ENCODE assay signal across 8 mouse cellular contexts in genomic region chr17:27556315-27557011, GRCm38 (mm10). TPM values are rescaled to one million over a fixed set of nuclear protein-coding genes. Genes with fewer than 3 reads are reported as not detected.
A peak's percentile ranks its signal among the peaks of the same experiment; 100 is the strongest.
DNase-seq lines count a peak whose midpoint lies in the region; ATAC-seq and TF ChIP-seq lines count a peak whose summit lies in the region.

Hmga1 (plus strand) TSS chr17:27556497.

- peak within 1 kb of the TSS; percentile 84 for H3K9ac ChIP-seq in intestine, embryonic 15.5 days
- peak within 1 kb of the TSS; percentile 93 for H3K9ac ChIP-seq in limb, embryonic 11.5 days (ENCODE audit: low read length)
- H3K9ac ChIP-seq in midbrain, embryonic 13.5 days (replicated peaks) = peak within 1 kb of the TSS; percentile 86

- no peak for TF ChIP-seq CTCF in spleen, adult 2 months (IDR thresholded peaks at IDR 0.05; ENCODE audit: extremely low read depth, insufficient read depth, insufficient read length, insufficient replicate concordance)

- intact Hi-C loops in gastrocnemius, postnatal 36 days (cut with DNase I) = no loop called here

- H3K27me3 ChIP-seq in intestine, embryonic 15.5 days (replicated peaks) = no peaks in the 10 kb centered on the region
- no peaks in the 10 kb centered on the region for H3K27me3 ChIP-seq in limb, embryonic 11.5 days (ENCODE audit: control insufficient read depth, insufficient read depth, low read length)
- peaks cover 12% of the 10 kb centered on the region for H3K27me3 ChIP-seq in midbrain, embryonic 13.5 days
- H3K27me3 ChIP-seq in spleen, adult 2 months (ENCODE audit: control insufficient read depth, insufficient read depth, low read length) = no peaks in the 10 kb centered on the region

- peaks cover 25% of the 10 kb centered on the region; the same call in 1 of the 2 replicates for H3K4me1 ChIP-seq in intestine, embryonic 15.5 days (replicated peaks)
- H3K4me1 ChIP-seq in limb, embryonic 11.5 days (ENCODE audit: control insufficient read depth, insufficient read depth, low read length) = peaks cover 16% of the 10 kb centered on the region
- H3K4me1 ChIP-seq in midbrain, embryonic 13.5 days (replicated peaks) = peaks cover 41% of the 10 kb centered on the region
- peaks cover 27% of the 10 kb centered on the region for H3K4me1 ChIP-seq in spleen, adult 2 months (ENCODE audit: control insufficient read depth, insufficient read depth, insufficient read length)

- peak; percentile 76 for ATAC-seq in intestine, embryonic 15.5 days
- ATAC-seq in limb, embryonic 11.5 days (ENCODE audit: insufficient number of reproducible peaks, low FRiP score, low TSS enrichment, low read depth) = peak; percentile 62
- ATAC-seq in midbrain, embryonic 13.5 days = peak; percentile 78

- TF ChIP-seq POLR2A in spleen, adult 2 months (IDR thresholded peaks at IDR 0.05; ENCODE audit: low read depth, low read length) = peak; percentile 97

- DNase-seq in 3134 (ENCODE audit: extremely low read depth, insufficient read length, low spot score) = peak; percentile 86
- peak; percentile 92 for DNase-seq in adrenal gland, adult 2 months
- peak; percentile 97 for DNase-seq in embryo, embryonic 11 days
- DNase-seq in gastrocnemius, postnatal 36 days = peak; percentile 79
- peak; percentile 95 for DNase-seq in limb, embryonic 11.5 days (ENCODE audit: low spot score)
- peak; percentile 81 to 89 for DNase-seq in spleen, adult 2 months (ENCODE audit: low read depth in 1 of 2, low spot score in 2 of 2)

- peak within 1 kb of the TSS; percentile 83 for H3K4me2 ChIP-seq in intestine, embryonic 15.5 days (replicated peaks)
- peak within 1 kb of the TSS; percentile 96 for H3K4me2 ChIP-seq in limb, embryonic 11.5 days (ENCODE audit: low read depth, severe bottlenecking)
- peak within 1 kb of the TSS; percentile 90 for H3K4me2 ChIP-seq in midbrain, embryonic 13.5 days (replicated peaks)

- H3K4me3 ChIP-seq in intestine, embryonic 15.5 days (replicated peaks) = peak within 1 kb of the TSS; percentile 89
- peak within 1 kb of the TSS; percentile 78 for H3K4me3 ChIP-seq in limb, embryonic 11.5 days (ENCODE audit: low read depth, low read length)
- peak within 1 kb of the TSS; percentile 85 for H3K4me3 ChIP-seq in midbrain, embryonic 13.5 days (replicated peaks)
- peak within 1 kb of the TSS; percentile 73 for H3K4me3 ChIP-seq in spleen, adult 2 months (ENCODE audit: extremely low read depth, insufficient read depth, insufficient read length)

- WGBS in intestine, embryonic 15.5 days = under 1% methylated on average over 79 of the region's 79 CpGs
- under 1% methylated on average over 79 of the region's 79 CpGs for WGBS in limb, embryonic 11.5 days
- under 1% methylated on average over 69 of the region's 79 CpGs for WGBS in midbrain, embryonic 13.5 days
- WGBS in spleen, adult 2 months = under 1% methylated on average over 78 of the region's 79 CpGs

- H3K9me3 ChIP-seq in intestine, embryonic 15.5 days = no peaks in the 10 kb centered on the region
- no peaks in the 10 kb centered on the region for H3K9me3 ChIP-seq in limb, embryonic 11.5 days (ENCODE audit: control insufficient read depth, low read length)
- no peaks in the 10 kb centered on the region for H3K9me3 ChIP-seq in midbrain, embryonic 13.5 days

- H3K36me3 ChIP-seq in intestine, embryonic 15.5 days = no peaks in the 10 kb centered on the region
- H3K36me3 ChIP-seq in limb, embryonic 11.5 days (ENCODE audit: control insufficient read depth, insufficient read depth, low read length) = peaks cover 7% of the 10 kb centered on the region; the same call in 1 of the 2 replicates
- H3K36me3 ChIP-seq in midbrain, embryonic 13.5 days = no peaks in the 10 kb centered on the region
- H3K36me3 ChIP-seq in spleen, adult 2 months (ENCODE audit: control insufficient read depth, insufficient read depth, low read length) = peaks cover 10% of the 10 kb centered on the region

- H3K27ac ChIP-seq in intestine, embryonic 15.5 days = peak within 1 kb of the TSS; percentile 95
- H3K27ac ChIP-seq in limb, embryonic 11.5 days (replicated peaks; ENCODE audit: low read depth, low read length) = peak within 1 kb of the TSS; percentile 99
- H3K27ac ChIP-seq in midbrain, embryonic 13.5 days = peak within 1 kb of the TSS; percentile 96
- H3K27ac ChIP-seq in spleen, adult 2 months (ENCODE audit: insufficient read depth, low read length) = peak within 1 kb of the TSS; percentile 97

RNA-seq across cellular contexts. Expression of gene Hmga1, which starts in this region (rescaled TPM):
- total RNA-seq in adrenal gland, adult 2 months (2021) = 10 to 100 TPM; 12.2 to 26.8 TPM
- 38.9 and 44.2 TPM in 2 replicates for polyA plus RNA-seq in adrenal gland, adult 2 months (2012; rRNA removed)
- 10 to 100 TPM; 24.0 to 25.2 TPM for total RNA-seq in gastrocnemius, postnatal 36 days (2021)
- 298 and 307 TPM in 2 replicates for polyA plus RNA-seq in intestine, embryonic 15.5 days (2015; fragmentation: Nextera tagmentation; extraction: Ambion mirVana)
- polyA plus RNA-seq in limb, embryonic 11.5 days (2014; fragmentation: Nextera tagmentation; extraction: Ambion mirVana) = 653 and 658 TPM in 2 replicates
- 120 and 124 TPM in 2 replicates for polyA plus RNA-seq in midbrain, embryonic 13.5 days (2015; fragmentation: Nextera tagmentation; extraction: Ambion mirVana)
- 78.5 and 124 TPM in 2 replicates for polyA plus RNA-seq in spleen, adult 2 months (2012; rRNA removed)

Comparison
In these comparisons a context has a peak if more than half of its experiments do, and no peak if none do; other contexts are left out.
1. Peak in every context shown above with its lines: DNase-seq, ATAC-seq, H3K4me3 ChIP-seq and H3K27ac ChIP-seq.